Mouse (Mus musculus) spleen, adult 18-20 months (tissue): Measurements from ENCODE around the gene Nusap1.
"Not testable (repeated sequence)": the region's sequence is repeated elsewhere in the genome, so short reads cannot be mapped to it uniquely, and the experiment has no call there.

Source experiments
- DNase-seq, 2 experiments: peaks; one replicate each; pipeline ENCODE4 v3.0.0; 2022; ENCODE audit warnings: mixed read lengths in 2 of 2

Gene Nusap1

GRCm38 (mm10) chr2:119644254-119644653 is 26.2 kb downstream of the Nusap1 start:
- DNase-seq, result no peak

- peak; percentile 61 to 76 for DNase-seq
Observed at GRCm38 (mm10) chr2:119662220-119663182, 44.4 kb downstream of the Nusap1 start, which contains the start of gene Ndufaf1. Gene Ndufaf1, minus strand, starts transcription at chr2:119662827.

DNA sequence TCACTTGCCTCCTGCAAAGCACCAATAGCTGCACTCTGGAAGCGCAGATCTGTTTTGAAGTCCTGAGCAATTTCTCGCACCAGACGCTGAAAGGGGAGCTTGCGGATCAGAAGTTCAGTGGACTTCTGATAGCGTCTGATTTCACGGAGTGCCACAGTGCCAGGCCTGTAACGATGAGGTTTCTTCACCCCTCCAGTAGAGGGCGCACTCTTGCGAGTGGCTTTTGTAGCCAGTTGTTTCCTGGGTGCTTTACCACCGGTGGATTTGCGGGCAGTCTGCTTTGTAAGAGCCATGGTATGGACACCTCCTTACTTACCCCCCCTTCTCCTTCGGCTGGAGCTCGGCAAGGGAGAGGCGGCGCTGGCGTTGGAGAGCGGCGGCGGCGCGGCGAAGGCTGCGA is 47.6 kb downstream of the Nusap1 start:
- not testable (repeated sequence) for DNase-seq

DNA sequence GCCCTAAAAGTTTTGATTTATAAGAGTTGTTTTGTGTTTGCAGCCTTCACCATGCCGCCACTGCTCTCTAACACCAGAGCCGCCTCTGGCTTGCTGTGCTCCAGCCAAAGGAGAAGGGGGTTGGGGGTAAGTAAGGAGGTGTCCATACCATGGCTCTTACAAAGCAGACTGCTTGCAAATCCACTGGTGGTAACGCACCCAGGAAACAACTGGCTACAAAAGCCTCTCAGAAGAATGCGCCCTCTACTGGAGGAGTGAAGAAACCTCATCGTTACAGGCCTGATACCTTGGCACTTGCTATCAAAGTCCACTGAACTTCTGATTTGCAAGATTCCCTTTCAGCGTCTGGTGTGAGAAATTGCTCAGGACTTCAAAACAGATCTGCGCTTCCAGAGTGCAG is 50.9 kb downstream of the Nusap1 start:
- no peak for DNase-seq

- DNase-seq, result peak; percentile 93 to 97
Observed at GRCm38 (mm10) chr2:119674525-119675214, 56.6 kb downstream of the Nusap1 start, which contains the start of gene Rtf1. Gene Rtf1, plus strand, starts transcription at chr2:119675068.

DNA sequence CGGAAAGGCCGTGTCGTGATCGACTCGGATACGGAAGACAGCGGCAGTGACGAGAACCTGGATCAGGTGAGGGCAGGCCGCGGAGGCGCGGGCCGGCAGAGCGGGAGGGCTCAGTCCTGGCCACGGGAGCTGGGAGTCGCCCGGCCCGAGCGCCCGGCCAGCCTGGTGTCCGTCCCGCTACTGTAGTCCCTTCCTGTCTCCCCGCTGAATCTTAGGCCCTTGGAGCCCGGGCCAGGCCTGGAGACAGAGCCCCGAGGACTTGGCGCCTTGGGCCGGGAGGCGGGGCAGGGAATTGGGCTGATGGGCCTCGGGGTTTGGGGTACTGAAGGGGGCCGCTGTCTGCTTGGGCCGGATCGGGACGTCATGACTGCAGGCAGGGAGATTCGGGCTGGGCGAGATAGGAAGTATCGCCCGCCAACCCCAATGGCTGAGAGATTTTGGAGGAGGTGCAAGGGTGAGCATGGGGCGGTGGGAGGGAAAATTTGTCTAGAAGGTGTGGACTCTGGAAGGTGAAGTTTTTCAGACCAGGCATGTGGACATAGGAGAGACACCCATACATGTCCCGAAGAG is 57.2 kb downstream of the Nusap1 start:
- no peak for DNase-seq

- DNase-seq, result no peak
Observed at GRCm38 (mm10) chr2:119675831-119676230, 57.7 kb downstream of the Nusap1 start.

- DNase-seq, result no peak
Observed at GRCm38 (mm10) chr2:119683706-119684105, 65.6 kb downstream of the Nusap1 start.

DNA sequence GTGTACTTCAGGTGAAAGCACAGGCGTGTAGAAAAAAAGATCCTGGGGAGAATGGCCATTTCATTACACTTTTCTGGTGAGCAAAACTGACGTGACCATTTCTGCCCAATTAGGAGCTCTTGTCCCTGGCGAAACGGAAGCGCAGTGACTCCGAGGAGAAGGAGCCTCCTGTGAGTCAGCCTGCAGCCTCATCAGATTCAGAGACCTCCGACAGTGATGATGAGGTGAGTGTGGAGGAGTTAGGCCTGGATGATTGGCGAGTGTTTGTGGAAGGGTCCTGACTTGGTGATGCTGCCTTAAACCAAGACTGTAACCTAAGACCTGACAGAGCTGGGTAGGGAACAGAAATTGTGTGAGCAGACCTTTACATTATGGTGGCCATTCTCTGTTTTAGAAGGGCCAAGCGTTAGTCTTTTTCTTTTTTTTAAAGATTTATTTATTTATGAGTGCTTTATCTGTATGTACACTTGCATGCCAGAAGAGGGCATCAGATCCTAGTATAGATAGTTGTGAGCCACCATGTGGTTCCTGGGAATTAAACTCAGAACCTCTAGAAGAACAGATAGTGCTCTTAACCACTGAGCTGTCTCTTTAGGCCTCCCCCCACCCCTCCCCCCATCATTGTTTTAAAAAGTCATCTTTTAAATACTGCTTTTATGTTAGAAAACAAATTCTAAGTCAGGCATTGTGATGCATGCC is 74.1 kb downstream of the Nusap1 start:
- DNase-seq, result no peak

GRCm38 (mm10) chr2:119694826-119695225 is 76.7 kb downstream of the Nusap1 start:
- no peak for DNase-seq

DNA sequence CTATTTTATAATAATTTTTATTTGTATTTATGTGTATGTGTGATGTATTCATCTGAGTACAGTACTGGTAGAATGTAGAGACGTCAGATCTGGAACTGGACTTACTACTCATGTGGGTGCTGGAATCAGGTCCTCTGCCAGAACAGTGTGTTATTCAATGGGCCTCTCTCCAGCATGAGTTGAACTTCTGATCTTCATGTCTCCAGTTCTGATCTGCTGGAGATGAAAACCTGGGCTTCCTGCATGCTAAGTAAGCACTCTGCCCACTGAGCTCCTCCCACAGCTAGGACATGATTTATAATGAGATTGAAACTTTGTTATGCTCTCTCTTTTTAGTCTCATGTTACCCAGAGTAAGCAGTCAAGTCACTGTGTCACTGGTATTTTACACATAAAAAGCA is 78.0 kb downstream of the Nusap1 start:
- no peak for DNase-seq

GRCm38 (mm10) chr2:119698472-119698871 is 80.4 kb downstream of the Nusap1 start:
- peak; percentile 36 to 45 for DNase-seq

GRCm38 (mm10) chr2:119699962-119700361 is 81.9 kb downstream of the Nusap1 start:
- DNase-seq, result no peak
